Mouse (Mus musculus): Measurements from ENCODE around the gene Lingo3. TPM values are rescaled to one million over a fixed set of nuclear protein-coding genes. Genes with fewer than 3 reads are reported as not detected.

The Lingo3 gene
- 0.46 and 0.54 TPM in 2 replicates for polyA plus RNA-seq (2016; fragmentation: Nextera tagmentation; extraction: Ambion mirVana)

DNA sequence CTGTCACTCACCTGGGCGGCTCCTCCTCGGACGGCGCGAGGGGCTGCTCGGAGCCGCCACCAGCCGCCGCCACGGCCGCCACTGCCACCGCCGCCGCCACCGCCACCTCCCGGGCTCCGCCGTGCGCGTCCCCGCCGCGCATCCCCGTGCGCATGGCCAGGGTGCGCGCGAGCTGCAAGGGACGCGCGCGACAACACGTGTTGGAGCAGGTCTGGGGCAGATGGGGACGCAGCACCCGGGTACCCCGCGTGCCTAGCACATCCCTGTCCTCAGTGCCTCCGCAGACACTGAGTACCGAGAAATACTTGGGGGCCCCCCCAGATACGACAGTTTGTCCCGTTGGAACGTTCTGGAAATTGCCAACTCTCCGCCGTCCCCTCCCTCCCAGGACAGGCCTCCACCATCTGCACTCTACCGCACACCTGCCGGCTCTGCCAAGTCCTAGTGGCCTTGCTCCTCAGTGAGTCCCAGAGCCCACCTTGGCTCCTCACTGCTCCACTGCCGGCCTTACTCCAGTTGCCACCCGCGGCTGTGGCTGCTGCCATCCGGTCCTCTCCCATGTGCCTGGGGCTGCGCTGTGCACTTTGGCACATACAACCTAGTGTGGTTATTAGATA, at the start of gene Lingo3:
Gene Lingo3 (minus strand): TSS at position 109 of the 617 bp plus-strand sequence.
- Histone ChIP-seq H3K9me3 (replicated peaks) (no peaks in the 10 kb centered on the region), H3K4me1 (replicated peaks) (peaks cover 18% of the 10 kb centered on the region), H3K27ac (ENCODE audit: poor library complexity, severe bottlenecking) (no peak within 1 kb of the TSS), H3K9ac (peak within 1 kb of the TSS; percentile 70), H3K36me3 (no peaks in the 10 kb centered on the region), H3K4me2 (peak within 1 kb of the TSS; percentile 88), H3K27me3 (replicated peaks) (peaks cover 64% of the 10 kb centered on the region), H3K4me3 (peak within 1 kb of the TSS; percentile 50)
- no peak for ATAC-seq (ENCODE audit: insufficient number of reproducible peaks, low FRiP score)
- 5% methylated on average over 43 of the region's 51 CpGs for whole genome bisulfite sequencing

DNA sequence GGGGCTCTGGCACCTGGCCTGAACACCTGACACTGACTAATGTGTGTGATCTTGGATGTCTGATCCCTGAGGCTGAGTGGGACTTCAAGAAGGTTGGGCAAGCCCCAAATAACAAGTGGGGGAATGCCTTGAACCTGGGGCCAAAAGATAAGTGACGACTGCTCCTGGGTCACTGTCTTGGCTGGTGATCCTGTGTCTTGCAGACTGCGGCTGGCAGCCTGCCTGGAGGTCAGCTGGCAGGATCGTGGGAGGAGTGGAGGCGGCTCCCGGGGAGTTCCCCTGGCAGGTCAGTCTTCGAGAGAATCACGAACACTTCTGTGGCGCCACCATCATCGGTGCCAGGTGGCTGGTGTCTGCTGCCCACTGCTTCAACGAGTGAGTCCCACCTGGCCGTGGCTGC, 43.3 kb upstream of the Lingo3 start:
- Histone ChIP-seq H3K9me3 (replicated peaks) (peaks cover 6% of the 10 kb centered on the region; the same call in 1 of the 2 replicates), H3K4me2 (no peak overlapping the region), H3K27me3 (replicated peaks) (peaks cover 61% of the 10 kb centered on the region), H3K36me3 (no peaks in the 10 kb centered on the region), H3K9ac (no peak overlapping the region), H3K4me3 (no peak overlapping the region), H3K4me1 (replicated peaks) (no peaks in the 10 kb centered on the region; the same call in 1 of the 2 replicates), H3K27ac (ENCODE audit: poor library complexity, severe bottlenecking) (no peak overlapping the region)
- ATAC-seq (ENCODE audit: insufficient number of reproducible peaks, low FRiP score): no peak
- 62% methylated on average over 11 of the region's 11 CpGs for WGBS

DNA sequence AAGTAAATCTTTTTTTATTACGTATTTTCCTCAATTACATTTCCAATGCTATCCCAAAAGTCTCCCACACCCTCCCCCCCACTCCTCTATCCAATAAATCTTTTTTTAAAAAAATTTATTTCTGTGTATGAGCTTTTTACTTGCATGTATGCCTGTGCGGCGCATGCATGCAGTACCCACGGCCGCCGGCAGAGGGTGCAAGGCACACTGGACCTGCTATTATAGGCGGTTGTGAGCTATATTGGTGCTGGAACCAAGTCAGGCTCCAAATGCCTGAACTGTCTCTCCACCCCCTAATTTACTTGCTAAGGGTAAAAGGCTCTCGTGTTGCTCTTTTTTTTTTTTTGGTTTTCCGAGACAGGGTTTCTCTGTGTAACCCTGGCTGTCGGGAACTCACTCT, 37.5 kb upstream of the Lingo3 start:
- Histone ChIP-seq H3K4me2 (no peak overlapping the region), H3K4me3 (no peak overlapping the region), H3K36me3 (no peaks in the 10 kb centered on the region), H3K9ac (no peak overlapping the region), H3K9me3 (replicated peaks) (no peaks in the 10 kb centered on the region), H3K27ac (ENCODE audit: poor library complexity, severe bottlenecking) (no peak overlapping the region), H3K27me3 (replicated peaks) (peaks cover 17% of the 10 kb centered on the region; the same call in 1 of the 2 replicates), H3K4me1 (replicated peaks) (peaks cover 14% of the 10 kb centered on the region)
- no peak for ATAC-seq (ENCODE audit: insufficient number of reproducible peaks, low FRiP score)
- WGBS: 21% methylated on average over 10 of the region's 10 CpGs

DNA sequence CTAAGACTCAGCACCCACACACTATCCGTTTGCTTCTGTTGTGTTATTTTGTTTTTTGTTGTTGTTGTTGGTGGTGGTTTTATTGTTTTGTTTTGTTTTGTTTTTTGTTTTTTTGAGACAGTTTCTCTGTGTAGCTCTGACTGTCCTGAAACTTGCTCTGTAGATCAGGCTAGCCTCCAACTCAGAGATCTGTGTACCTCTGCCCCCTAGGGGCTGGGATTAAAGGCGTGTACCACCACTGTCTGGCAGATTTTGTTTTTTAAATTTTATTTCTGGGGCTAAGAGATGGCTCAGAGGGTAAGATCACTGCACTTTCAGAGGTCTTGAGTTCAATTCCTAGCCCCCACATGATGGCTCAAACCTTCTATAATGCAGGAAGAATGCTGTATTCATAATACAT, 37.1 kb upstream of the Lingo3 start:
- H3K27me3 ChIP-seq (replicated peaks): peaks cover 14% of the 10 kb centered on the region; the same call in 1 of the 2 replicates
- no peak overlapping the region for H3K9ac ChIP-seq
- H3K4me1 ChIP-seq (replicated peaks): peaks cover 15% of the 10 kb centered on the region
- H3K9me3 ChIP-seq (replicated peaks): no peaks in the 10 kb centered on the region
- no peaks in the 10 kb centered on the region for H3K36me3 ChIP-seq
- 60% methylated on average over 2 of the region's 2 CpGs for WGBS
- ATAC-seq (ENCODE audit: insufficient number of reproducible peaks, low FRiP score): no peak
- no peak overlapping the region for H3K27ac ChIP-seq (ENCODE audit: poor library complexity, severe bottlenecking)
- no peak overlapping the region for H3K4me2 ChIP-seq
- no peak overlapping the region for H3K4me3 ChIP-seq

DNA sequence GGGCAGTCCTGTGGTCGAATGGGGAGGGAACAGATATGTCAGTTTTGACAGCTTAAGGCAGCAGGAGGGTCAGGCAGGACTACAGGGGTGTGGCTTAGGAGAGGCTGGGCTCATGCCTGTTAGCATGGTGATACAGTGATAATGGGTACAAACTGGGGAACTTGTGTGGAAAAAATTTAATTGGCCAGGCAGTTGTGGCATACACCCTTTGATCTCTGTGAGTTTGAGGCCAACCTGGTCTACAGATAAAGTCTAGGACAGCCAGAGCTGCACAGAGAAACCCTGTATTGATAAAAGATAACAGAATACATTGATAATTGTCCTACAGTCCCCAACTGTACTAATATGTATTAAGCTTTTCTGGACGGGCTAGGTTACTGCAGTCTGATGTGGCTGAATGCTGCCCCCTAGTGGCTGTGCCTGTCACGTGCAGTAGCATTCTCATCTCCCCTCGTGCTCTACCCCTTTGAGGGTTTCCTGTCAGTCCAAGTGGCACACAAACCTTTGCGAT, 36.3 kb upstream of the Lingo3 start:
- Histone ChIP-seq H3K36me3 (no peaks in the 10 kb centered on the region), H3K4me3 (no peak overlapping the region), H3K27ac (ENCODE audit: poor library complexity, severe bottlenecking) (no peak overlapping the region), H3K4me2 (no peak overlapping the region), H3K9ac (no peak overlapping the region), H3K27me3 (replicated peaks) (peaks cover 7% of the 10 kb centered on the region; the same call in 1 of the 2 replicates), H3K9me3 (replicated peaks) (no peaks in the 10 kb centered on the region), H3K4me1 (replicated peaks) (peaks cover 15% of the 10 kb centered on the region)
- ATAC-seq (ENCODE audit: insufficient number of reproducible peaks, low FRiP score): peak; percentile 58; the same call in 1 of the 2 replicates
- 12% methylated on average over 5 of the region's 5 CpGs for WGBS

DNA sequence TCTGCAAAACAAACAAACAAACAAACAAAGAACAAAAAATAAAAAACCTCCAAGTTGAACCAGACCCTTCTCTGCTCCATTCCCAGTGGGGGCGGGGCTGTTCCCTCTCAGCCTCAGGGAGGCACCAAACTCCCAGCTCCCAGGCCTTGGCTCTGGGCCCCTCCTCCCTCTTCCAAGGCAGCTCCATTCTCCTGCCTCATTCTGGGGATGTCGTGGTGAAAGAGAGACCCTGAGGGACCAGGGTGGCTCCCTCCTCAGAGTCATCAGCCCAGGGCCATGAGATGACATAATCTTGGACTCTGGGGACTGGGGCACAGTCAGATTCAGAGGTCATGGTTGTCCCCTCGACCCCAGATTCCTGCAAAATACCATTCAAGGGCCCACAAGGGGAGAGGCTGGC, 32.8 kb upstream of the Lingo3 start:
- ATAC-seq (ENCODE audit: insufficient number of reproducible peaks, low FRiP score): no peak
- H3K27ac ChIP-seq (ENCODE audit: poor library complexity, severe bottlenecking): no peak overlapping the region
- peaks cover 14% of the 10 kb centered on the region for H3K27me3 ChIP-seq (replicated peaks)
- no peak overlapping the region for H3K4me3 ChIP-seq
- no peaks in the 10 kb centered on the region for H3K36me3 ChIP-seq
- 29% methylated on average over 3 of the region's 3 CpGs for WGBS
- H3K9ac ChIP-seq: 0 out of 2 replicates have a peak overlapping the region, but pooled peaks have one; percentile 33
- H3K4me2 ChIP-seq: no peak overlapping the region
- H3K4me1 ChIP-seq (replicated peaks): peaks cover 15% of the 10 kb centered on the region
- H3K9me3 ChIP-seq (replicated peaks): no peaks in the 10 kb centered on the region

DNA sequence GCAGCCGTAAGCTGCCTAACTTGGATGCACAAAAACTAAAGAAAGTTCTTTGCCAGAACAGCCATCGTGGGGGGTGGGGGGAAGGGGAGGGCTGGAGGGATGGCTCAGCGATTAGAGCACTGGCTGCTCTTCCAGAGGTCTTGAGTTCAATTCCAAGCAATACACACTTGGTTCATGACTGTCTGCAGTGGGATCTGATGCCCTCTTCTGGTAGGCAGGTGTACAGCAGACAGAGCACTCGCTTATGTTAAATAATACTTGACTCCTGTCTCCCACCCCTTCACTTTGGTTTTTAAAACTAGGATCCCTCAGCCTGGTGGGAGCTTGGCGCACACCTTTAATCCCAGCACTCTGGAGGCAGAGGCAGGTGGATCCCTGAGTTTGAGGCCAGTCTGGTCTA, 32.2 kb upstream of the Lingo3 start:
- H3K27me3 ChIP-seq (replicated peaks): peaks cover 17% of the 10 kb centered on the region
- H3K36me3 ChIP-seq: no peaks in the 10 kb centered on the region
- no peak overlapping the region for H3K4me2 ChIP-seq
- H3K9ac ChIP-seq: no peak overlapping the region
- H3K27ac ChIP-seq (ENCODE audit: poor library complexity, severe bottlenecking): no peak overlapping the region
- H3K4me3 ChIP-seq: no peak overlapping the region
- no peaks in the 10 kb centered on the region for H3K9me3 ChIP-seq (replicated peaks)
- ATAC-seq (ENCODE audit: insufficient number of reproducible peaks, low FRiP score): no peak
- peaks cover 15% of the 10 kb centered on the region for H3K4me1 ChIP-seq (replicated peaks)
- WGBS: 27% methylated on average over 5 of the region's 5 CpGs

DNA sequence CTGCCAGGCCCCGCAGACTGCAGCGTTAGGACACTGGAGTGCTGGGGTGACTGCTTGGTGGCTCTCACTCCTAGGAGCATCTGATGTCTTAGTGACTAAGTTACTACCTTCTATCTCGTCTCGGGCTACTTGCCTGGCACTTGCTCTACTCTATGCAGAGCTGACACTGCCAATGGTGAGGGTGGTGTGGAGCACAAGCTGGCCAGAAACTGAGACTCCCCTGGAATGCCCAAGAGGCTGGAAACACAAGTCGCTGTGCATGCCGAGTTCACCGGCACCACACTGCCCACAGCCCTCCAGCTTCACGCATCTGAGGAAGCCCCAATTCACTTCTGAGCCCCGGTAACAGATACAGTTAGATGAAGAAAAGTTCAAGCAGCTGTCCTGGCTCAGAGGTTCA, 30.2 kb upstream of the Lingo3 start:
- Histone ChIP-seq H3K27me3 (replicated peaks) (peaks cover 20% of the 10 kb centered on the region), H3K4me2 (no peak overlapping the region), H3K4me1 (replicated peaks) (peaks cover 11% of the 10 kb centered on the region), H3K9ac (no peak overlapping the region), H3K36me3 (no peaks in the 10 kb centered on the region), H3K27ac (ENCODE audit: poor library complexity, severe bottlenecking) (no peak overlapping the region), H3K9me3 (replicated peaks) (no peaks in the 10 kb centered on the region), H3K4me3 (no peak overlapping the region)
- 75% methylated on average over 9 of the region's 9 CpGs for WGBS
- ATAC-seq (ENCODE audit: insufficient number of reproducible peaks, low FRiP score): no peak

DNA sequence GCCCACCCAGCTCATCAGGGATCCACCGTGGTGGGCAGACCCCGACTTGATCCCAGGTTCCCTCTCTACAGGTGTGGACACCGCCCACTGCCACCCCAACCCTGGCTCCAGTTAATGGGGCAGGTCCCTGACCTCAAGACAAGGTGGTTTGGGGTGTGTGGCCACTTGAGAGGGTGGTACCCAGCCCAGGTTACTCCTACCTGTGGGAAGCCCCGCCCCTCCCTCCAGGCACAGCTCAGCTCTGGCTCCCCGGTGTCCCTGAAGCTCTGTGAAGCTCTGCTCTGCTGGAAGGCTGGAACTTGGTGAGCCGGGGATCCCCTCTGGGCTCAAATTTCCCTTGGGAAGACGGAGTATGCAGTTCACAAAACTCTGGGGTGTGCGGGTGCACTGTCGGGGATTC, 27.7 kb upstream of the Lingo3 start, which contains the start of gene Tmprss9:
Gene Tmprss9 (plus strand): TSS at position 268 of the 400 bp plus-strand sequence.
- no peak within 1 kb of the TSS for H3K4me3 ChIP-seq
- H3K27me3 ChIP-seq (replicated peaks): peaks cover 20% of the 10 kb centered on the region
- no peaks in the 10 kb centered on the region for H3K9me3 ChIP-seq (replicated peaks)
- peaks cover 5% of the 10 kb centered on the region for H3K4me1 ChIP-seq (replicated peaks)
- H3K27ac ChIP-seq (ENCODE audit: poor library complexity, severe bottlenecking): no peak within 1 kb of the TSS
- WGBS: 18% methylated on average over 9 of the region's 9 CpGs
- ATAC-seq (ENCODE audit: insufficient number of reproducible peaks, low FRiP score): no peak
- H3K4me2 ChIP-seq: no peak within 1 kb of the TSS
- H3K36me3 ChIP-seq: peaks cover 21% of the 10 kb centered on the region
- no peak within 1 kb of the TSS for H3K9ac ChIP-seq

DNA sequence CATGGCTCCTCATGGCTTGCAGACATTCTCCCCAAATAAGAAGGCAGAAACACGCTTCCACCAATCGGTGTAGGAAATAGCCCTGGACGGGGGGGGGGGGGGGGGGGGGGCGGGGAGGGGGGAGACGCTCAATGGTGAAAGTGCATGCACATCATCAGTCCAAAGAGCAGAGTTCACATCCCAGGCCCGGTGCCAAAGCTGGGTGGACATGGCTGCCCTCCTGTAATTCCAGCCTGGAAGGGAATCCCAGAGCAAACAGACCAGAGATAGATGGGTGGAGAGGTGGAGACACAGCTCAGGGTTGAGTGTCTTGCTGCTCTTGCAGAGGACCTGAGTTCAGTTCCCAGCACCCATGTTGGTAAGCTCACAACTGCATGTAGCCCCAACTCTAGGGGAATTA, 27.2 kb upstream of the Lingo3 start:
- Histone ChIP-seq H3K27me3 (replicated peaks) (peaks cover 20% of the 10 kb centered on the region), H3K9ac (no peak overlapping the region), H3K4me3 (no peak overlapping the region), H3K4me2 (no peak overlapping the region), H3K36me3 (peaks cover 27% of the 10 kb centered on the region), H3K9me3 (replicated peaks) (no peaks in the 10 kb centered on the region), H3K4me1 (replicated peaks) (no peaks in the 10 kb centered on the region), H3K27ac (ENCODE audit: poor library complexity, severe bottlenecking) (no peak overlapping the region)
- ATAC-seq (ENCODE audit: insufficient number of reproducible peaks, low FRiP score): no peak
- WGBS: 88% methylated on average over 1 of the region's 6 CpGs

DNA sequence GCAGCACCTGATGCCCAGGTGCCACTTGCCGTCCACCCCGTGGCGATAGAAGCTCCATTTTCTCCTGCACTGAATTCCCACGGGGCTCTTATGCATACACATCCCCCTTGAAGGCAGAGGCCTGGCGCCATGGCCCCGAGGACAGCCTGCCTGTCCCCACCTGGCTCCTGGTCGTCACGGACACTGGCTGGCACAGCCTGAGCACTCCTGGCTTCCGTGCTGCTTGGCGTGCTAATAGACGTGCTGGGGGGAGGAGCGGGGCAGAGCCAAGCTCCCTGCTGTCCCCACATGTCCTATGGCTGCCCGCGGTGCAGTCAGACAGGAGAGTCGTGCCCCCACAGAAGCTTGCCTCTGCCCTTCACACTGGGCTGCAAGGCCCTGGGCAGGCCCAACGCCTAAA, 20.6 kb upstream of the Lingo3 start:
- no peak for ATAC-seq (ENCODE audit: insufficient number of reproducible peaks, low FRiP score)
- WGBS: 88% methylated on average over 16 of the region's 16 CpGs
- H3K27me3 ChIP-seq (replicated peaks): no peaks in the 10 kb centered on the region
- H3K4me1 ChIP-seq (replicated peaks): no peaks in the 10 kb centered on the region
- H3K4me2 ChIP-seq: no peak overlapping the region
- no peaks in the 10 kb centered on the region for H3K9me3 ChIP-seq (replicated peaks)
- H3K27ac ChIP-seq (ENCODE audit: poor library complexity, severe bottlenecking): no peak overlapping the region
- no peak overlapping the region for H3K4me3 ChIP-seq
- H3K36me3 ChIP-seq: peaks cover 75% of the 10 kb centered on the region
- H3K9ac ChIP-seq: no peak overlapping the region
